Mouse (Mus musculus): ENCODE data around the gene Osbp.

Gene Osbp

GRCm38 (mm10) chr19:11989334-11989733 lies 23.6 kb downstream of the Osbp start:
- DNase-seq (ENCODE audit: extremely low spot score): no peak

- DNase-seq (ENCODE audit: extremely low spot score): no peak
These were observed 26.3 kb downstream of the Osbp start for GRCm38 (mm10) chr19:11992034-11992433.

- DNase-seq (ENCODE audit: extremely low spot score): no peak
These were observed 26.8 kb downstream of the Osbp start for GRCm38 (mm10) chr19:11992441-11993029.

- no peak for DNase-seq (ENCODE audit: extremely low spot score)
These were observed 29.1 kb downstream of the Osbp start for GRCm38 (mm10) chr19:11994703-11995431.

GRCm38 (mm10) chr19:11995722-11996448 lies 30.1 kb downstream of the Osbp start:
- no peak for DNase-seq (ENCODE audit: extremely low spot score)

- DNase-seq (ENCODE audit: extremely low spot score): peak; percentile 3
These were observed 35.9 kb downstream of the Osbp start for GRCm38 (mm10) chr19:12001686-12002085.

- DNase-seq (ENCODE audit: extremely low spot score): peak; percentile 89
These were observed 36.4 kb downstream of the Osbp start for GRCm38 (mm10) chr19:12002125-12002524.

- DNase-seq (ENCODE audit: extremely low spot score): no peak
These were observed 37.0 kb downstream of the Osbp start for GRCm38 (mm10) chr19:12002791-12003190.

- DNase-seq (ENCODE audit: extremely low spot score): no peak
These were observed 37.8 kb downstream of the Osbp start for GRCm38 (mm10) chr19:12003568-12003967.

GRCm38 (mm10) chr19:12004216-12005008 lies 38.7 kb downstream of the Osbp start:
- DNase-seq (ENCODE audit: extremely low spot score): no peak

- DNase-seq (ENCODE audit: extremely low spot score): peak; percentile 97
These were observed 39.9 kb downstream of the Osbp start for GRCm38 (mm10) chr19:12005376-12006360.

GRCm38 (mm10) chr19:12006361-12006947 lies 40.7 kb downstream of the Osbp start:
- no peak for DNase-seq (ENCODE audit: extremely low spot score)

GRCm38 (mm10) chr19:12007105-12007931 lies 41.6 kb downstream of the Osbp start:
- DNase-seq (ENCODE audit: extremely low spot score): peak; percentile 82

GRCm38 (mm10) chr19:12008410-12009380 lies 43.0 kb downstream of the Osbp start:
- peak; percentile 70 for DNase-seq (ENCODE audit: extremely low spot score)

- peak; percentile 92 for DNase-seq (ENCODE audit: extremely low spot score)
These were observed 44.0 kb downstream of the Osbp start for GRCm38 (mm10) chr19:12009501-12010280.

- DNase-seq (ENCODE audit: extremely low spot score): peak; percentile 87
These were observed 44.6 kb downstream of the Osbp start for GRCm38 (mm10) chr19:12010281-12010771.

- peak; percentile 87 for DNase-seq (ENCODE audit: extremely low spot score)
These were observed 45.3 kb downstream of the Osbp start for GRCm38 (mm10) chr19:12010916-12011559.
